Mouse (Mus musculus): Measurements from ENCODE around the gene Cbx4.

Gene Cbx4

GRCm38 (mm10) chr11:119056301-119057211, 29.5 kb downstream of the Cbx4 start:
- DNase-seq (ENCODE audit: low spot score): peak; percentile 65

GRCm38 (mm10) chr11:119055571-119056131, 30.4 kb downstream of the Cbx4 start:
- DNase-seq (ENCODE audit: low spot score): no peak

- no peak for DNase-seq (ENCODE audit: low spot score)
Measured at GRCm38 (mm10) chr11:119054351-119055345, 31.4 kb downstream of the Cbx4 start.

- DNase-seq (ENCODE audit: low spot score): no peak
Measured at GRCm38 (mm10) chr11:119053738-119054350, 32.2 kb downstream of the Cbx4 start.

GRCm38 (mm10) chr11:119053257-119053670, 32.8 kb downstream of the Cbx4 start:
- peak; percentile 91 for DNase-seq (ENCODE audit: low spot score)

DNA sequence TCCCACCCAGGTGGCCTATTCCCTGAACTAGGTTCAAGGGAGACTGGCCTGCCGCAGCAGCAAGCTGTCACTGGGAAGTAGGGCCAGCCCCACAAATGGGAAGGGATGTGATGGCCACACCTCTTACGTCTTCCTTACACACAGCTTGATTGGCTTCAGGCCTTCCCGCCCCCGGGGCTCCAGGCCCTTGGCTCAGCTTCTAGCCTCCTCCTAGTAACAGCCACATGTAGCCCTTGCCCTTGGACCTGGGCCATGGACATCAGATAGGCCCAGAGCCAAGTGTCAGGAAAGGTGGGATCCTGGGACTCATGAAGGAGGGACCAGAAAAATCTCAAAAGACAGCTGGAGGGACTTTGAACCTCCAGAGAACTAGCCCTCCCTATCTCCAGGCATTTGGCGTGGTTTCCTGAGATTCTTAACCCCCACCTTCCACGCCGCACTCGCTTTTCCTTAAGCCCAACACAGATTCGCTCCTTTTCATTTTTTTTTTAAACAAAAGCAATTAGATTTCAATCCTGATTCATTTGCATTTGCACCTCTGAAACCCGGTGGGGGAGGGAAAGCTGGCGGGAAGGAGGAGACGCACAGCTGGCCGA, 33.3 kb downstream of the Cbx4 start:
- peak; percentile 62 for DNase-seq (ENCODE audit: low spot score)

- no peak for DNase-seq (ENCODE audit: low spot score)
Measured at GRCm38 (mm10) chr11:119051927-119052660, 33.9 kb downstream of the Cbx4 start.

- DNase-seq (ENCODE audit: low spot score): no peak
Measured at GRCm38 (mm10) chr11:119051426-119051825, 34.6 kb downstream of the Cbx4 start.

DNA sequence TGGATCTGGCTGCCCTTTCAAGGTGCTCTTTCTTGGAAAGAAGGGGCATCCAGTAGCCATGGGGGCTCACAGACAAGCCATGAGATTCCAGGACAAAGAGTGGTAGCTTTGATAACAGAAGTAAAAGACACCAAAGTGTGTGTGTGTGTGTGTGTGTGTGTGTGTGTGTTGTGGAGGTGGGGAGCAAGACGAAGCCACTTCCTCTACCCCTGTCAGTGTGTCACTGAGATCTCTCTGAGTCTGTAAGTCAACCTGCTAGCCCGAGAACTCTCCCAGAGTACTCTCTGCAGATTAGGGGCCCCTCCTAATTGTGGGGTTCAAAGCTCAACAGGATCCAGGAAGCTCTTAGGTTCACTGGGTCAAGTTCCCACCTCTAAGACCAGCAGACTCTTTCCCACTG, 35.7 kb downstream of the Cbx4 start:
- DNase-seq (ENCODE audit: low spot score): no peak

DNA sequence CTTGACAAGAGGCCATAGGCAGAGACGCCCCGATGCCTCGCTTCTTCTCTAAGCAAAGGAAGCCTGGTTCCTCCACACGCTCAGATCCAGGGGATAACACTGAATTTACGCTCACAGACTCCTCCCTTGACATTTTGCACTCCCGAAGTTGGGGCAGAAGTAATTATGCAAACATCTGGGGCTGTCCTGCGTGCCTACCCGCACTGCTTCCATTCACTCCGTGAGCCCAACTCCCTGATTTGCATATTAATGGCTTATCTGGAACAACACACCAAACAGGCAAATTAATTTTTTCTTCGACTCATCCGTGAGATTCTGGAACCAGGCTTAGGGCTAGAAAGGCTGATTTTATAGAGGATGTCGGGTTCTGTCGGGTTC, 37.9 kb downstream of the Cbx4 start:
- DNase-seq (ENCODE audit: low spot score): no peak

GRCm38 (mm10) chr11:119047261-119048132, 38.5 kb downstream of the Cbx4 start:
- DNase-seq (ENCODE audit: low spot score): no peak

- peak; percentile 74 for DNase-seq (ENCODE audit: low spot score)
Measured at GRCm38 (mm10) chr11:119046601-119047245, 39.3 kb downstream of the Cbx4 start.

DNA sequence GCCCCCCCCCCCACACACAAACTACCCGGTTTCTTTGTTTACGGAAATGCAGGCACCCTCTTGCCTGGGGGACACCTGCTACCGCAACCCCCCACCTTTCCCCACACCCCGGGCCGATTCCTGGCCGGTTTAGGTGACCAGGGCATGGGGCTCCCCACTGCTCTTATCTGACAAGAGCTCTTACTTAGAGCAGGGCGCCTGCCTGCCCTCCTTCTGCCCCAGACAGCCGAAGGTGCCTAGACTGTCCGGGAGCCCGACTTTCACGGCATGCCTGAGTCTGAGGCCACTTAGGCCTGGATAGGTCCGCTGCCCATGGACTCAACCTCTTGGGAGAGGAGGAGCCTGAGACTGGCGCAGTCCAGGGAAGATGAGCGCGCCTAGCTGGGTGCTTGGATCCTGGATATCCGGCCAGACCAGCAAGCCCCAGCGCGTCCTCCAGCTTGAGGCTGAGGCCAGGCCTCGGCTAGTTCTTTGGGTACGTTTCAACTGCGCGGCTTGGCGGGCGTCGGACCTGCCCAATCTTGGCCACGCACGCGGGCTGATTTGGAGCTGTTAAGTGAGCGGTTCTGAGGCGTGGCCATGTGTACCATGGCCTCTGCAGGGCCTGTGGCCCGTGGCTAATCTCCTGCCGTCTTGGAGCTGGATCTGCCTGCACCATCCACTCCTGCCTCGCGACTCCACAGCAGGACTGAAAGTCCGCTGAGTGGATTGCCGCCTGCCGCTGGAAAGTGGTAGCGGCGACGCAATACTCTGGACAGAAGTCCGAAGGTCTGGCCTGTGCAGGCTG, 41.3 kb downstream of the Cbx4 start:
- DNase-seq (ENCODE audit: low spot score): no peak

DNA sequence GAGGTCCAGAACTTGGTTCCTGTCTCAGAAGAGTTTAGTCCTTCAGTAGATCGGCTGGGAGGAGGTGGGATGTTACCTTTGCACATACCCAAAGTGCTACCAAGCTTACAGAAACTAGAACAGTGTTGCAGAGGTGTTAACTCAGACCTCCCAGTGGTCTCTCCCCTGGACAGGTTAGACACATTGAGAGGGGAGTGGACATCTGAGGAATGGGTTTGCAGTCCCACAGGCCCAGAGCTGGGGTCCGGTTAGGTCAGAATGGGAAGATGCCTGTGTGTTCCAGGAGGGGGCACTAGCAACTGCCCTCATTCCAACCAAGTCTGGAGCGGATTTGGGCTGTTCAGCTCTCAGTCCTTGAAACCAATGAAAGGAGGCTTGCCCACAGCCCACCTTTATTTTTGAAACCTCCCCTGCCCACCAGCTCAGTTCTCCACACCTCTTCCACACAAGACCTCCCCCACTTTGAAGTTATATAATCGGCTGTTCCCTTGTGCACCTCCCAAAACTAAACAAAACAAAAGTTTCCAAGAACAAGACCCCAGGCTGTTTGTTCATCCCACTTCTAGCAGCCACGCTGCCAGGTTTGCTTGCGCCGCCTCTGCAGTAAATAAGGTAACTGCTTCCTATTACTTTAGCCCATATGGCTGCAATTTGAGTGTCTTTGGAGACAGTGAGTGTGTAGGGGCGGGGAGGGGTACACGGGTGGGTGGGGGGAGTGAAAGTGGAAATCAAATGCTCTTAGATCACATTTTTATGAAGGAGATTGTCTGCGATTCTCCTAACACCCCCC, 42.1 kb downstream of the Cbx4 start:
- DNase-seq (ENCODE audit: low spot score): no peak

GRCm38 (mm10) chr11:119043273-119043540, 42.8 kb downstream of the Cbx4 start:
- DNase-seq (ENCODE audit: low spot score): no peak

DNA sequence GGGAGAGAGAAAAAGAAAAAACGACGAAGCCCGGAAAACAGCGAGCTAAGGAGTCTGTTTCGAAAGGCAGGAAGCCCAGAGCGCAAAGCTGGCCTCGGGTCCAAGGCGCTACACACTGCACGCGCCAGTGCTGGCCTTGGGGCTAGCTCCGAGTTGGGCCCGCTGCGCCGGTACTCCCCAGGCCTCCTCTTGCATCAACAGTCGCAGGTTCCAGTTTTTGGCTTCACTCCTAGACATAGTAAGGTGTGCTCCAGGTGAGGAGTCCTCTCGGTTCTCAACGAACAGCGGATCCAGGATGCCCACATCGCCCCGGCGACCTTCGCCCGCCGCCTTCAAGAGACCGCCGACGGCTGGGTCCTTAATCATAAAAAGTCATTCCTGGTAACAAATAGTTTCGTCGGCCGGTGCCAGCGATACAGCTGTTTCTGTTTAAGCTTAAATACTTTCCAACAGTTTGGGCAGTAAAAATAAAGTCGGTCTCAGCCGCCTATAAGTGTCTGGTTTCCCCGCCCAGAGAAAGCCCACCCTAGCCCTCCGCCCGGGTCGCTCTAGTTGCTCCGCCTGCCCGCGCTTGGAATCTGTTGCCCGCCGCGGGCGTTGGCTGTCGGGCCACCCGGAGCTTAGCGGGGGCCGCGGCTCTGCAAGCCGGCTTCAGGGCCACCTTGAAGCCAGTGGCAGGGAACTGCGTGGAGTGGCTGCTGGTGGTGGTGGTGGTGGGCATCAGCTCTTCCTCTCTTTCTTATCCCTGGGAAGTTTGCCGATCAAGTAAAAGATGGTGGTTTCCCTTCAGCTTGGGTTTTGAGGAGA, 43.4 kb downstream of the Cbx4 start:
- no peak for DNase-seq (ENCODE audit: low spot score)

All from testis, postnatal 14 days (tissue).